Mouse (Mus musculus) ES-E14 (cell line): Measurements from ENCODE around the gene St6galnac3. TPM values are rescaled to one million over a fixed set of nuclear protein-coding genes. Genes with fewer than 3 reads are reported as not detected.

Experiments used
- DNase-seq: peaks from one replicate; pipeline ENCODE4 v3.0.0-alpha.2; 2013; ENCODE audit warnings: low read depth, low spot score
- H3K27ac ChIP-seq: 2 replicates; pipeline ENCODE4 v1.5.1; 2012; ENCODE audit warnings: low read depth, mild to moderate bottlenecking, low read length, moderate library complexity, mixed read lengths; ENCODE audit not compliant: poor library complexity, insufficient read depth, severe bottlenecking
- H3K36me3 ChIP-seq: 2 replicates; pipeline ENCODE4 v1.6.1; 2012; ENCODE audit warnings: mild to moderate bottlenecking, low read length, moderate library complexity, mixed read lengths; ENCODE audit not compliant: control insufficient read depth, poor library complexity, insufficient read depth, severe bottlenecking
- H3K4me1 ChIP-seq, 2 experiments: fragments of 150-350 bp in 1 of 2; sonication (generic) in 1 of 2; 2 replicates each; pipeline ENCODE4 v1.6.1; 2012; ENCODE audit warnings: low read length in 2 of 2, mild to moderate bottlenecking in 1 of 2, mixed read lengths in 1 of 2; ENCODE audit not compliant: control insufficient read depth in 2 of 2, insufficient read depth in 2 of 2, poor library complexity in 1 of 2
- H3K4me3 ChIP-seq, 2 experiments: fragments of 150-350 bp in 1 of 2; sonication (generic) in 1 of 2; 2 replicates each; pipeline ENCODE4 v1.5.1; 2012; ENCODE audit warnings: low read length in 2 of 2, low read depth in 1 of 2, mild to moderate bottlenecking in 1 of 2, mixed read lengths in 1 of 2; ENCODE audit not compliant: insufficient read depth in 1 of 2, poor library complexity in 1 of 2, severe bottlenecking in 1 of 2
- H3K9ac ChIP-seq: 2 replicates; pipeline ENCODE4 v1.6.1; 2012; ENCODE audit warnings: low read depth, mild to moderate bottlenecking, low read length, mixed read lengths; ENCODE audit not compliant: poor library complexity, insufficient read depth, severe bottlenecking
- H3K9me3 ChIP-seq: fragments of 150-350 bp; sonication (generic); 2 replicates; pipeline ENCODE4 v1.6.1; 2012; ENCODE audit warnings: low read depth, mild to moderate bottlenecking, low read length; ENCODE audit not compliant: control insufficient read depth, insufficient read depth
- CHD2 ChIP-seq: IDR thresholded peaks from 2 replicates; pipeline ENCODE4 v1.6.1; 2014; ENCODE audit warnings: mild to moderate bottlenecking, low read depth, low read length, inconsistent platforms
- HCFC1 ChIP-seq: IDR thresholded peaks from 2 replicates; pipeline ENCODE4 v1.6.1; 2012; ENCODE audit warnings: low read length, inconsistent platforms, borderline replicate concordance; ENCODE audit not compliant: insufficient read depth
- MAFK ChIP-seq: IDR thresholded peaks from 2 replicates; pipeline ENCODE4 v1.6.1; 2014; ENCODE audit warnings: mild to moderate bottlenecking, low read depth, low read length, inconsistent platforms; ENCODE audit not compliant: insufficient read depth
- ZC3H11A ChIP-seq: IDR thresholded peaks from 2 replicates; pipeline ENCODE4 v1.6.1; 2012; ENCODE audit warnings: low read depth, mild to moderate bottlenecking, inconsistent platforms, low read length, borderline replicate concordance
- ZNF384 ChIP-seq: IDR thresholded peaks from 2 replicates; pipeline ENCODE4 v1.6.1; 2012; ENCODE audit warnings: low read depth, low read length, inconsistent platforms
- in situ Hi-C, 2 experiments: fragments of 600-800 bp; cut with MboI; formaldehyde crosslinking; loops; one replicate each; pipeline ENCODE4 v1.15.1; 2025; ENCODE audit warnings: low sequenced_read_pairs in 2 of 2, inconsistent platforms in 1 of 2; ENCODE audit not compliant: unreplicated experiment in 2 of 2
- total RNA-seq: library from RNA; depleted of rRNA; stranded (reverse); fragments of 300-350 nt; gene quantifications from 2 replicates; pipeline ENCODE4 v1.2.3, GENCODE M21; 2012

The St6galnac3 gene
- total RNA-seq, 1 experiment: 3.8 TPM

DNA sequence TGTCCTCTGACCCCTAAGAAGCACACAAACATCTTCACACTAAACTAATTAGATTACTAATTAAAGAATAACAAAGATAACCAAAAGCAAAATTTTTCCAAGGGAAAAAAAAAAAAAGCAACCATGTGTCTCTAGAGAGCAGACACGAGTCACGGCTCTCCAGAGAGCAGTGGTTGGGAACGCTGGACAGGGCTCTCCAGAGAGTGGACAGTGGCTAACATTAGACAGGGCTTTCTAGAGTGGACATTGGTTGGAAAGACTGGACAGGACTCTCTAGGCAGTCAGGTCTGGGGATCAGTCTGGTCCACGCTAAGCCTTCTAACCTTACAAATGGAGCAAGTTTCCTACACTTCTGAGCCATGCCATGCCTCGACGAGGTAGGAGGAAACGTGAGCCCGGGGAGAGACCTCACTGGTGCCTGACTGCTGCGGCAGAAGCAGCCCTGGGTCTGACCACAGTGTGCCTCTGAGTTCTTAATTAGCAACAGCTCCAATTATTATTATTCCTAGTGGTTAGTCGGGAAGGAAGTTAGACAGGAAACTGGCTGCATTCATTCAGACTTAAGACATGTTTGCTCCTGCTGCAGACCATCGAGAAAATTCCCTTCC is 32.7 kb downstream of the St6galnac3 start:
- TF ChIP-seq ZNF384: no peak
- TF ChIP-seq HCFC1: no peak
- TF ChIP-seq CHD2: no peak
- TF ChIP-seq MAFK: no peak
- TF ChIP-seq ZC3H11A: no peak
- DNase-seq: no peak
- H3K27ac ChIP-seq: no peak overlapping the region
- no peak overlapping the region for H3K9ac ChIP-seq
- H3K4me3 ChIP-seq: no peak overlapping the region
- no peaks in the 10 kb centered on the region for H3K36me3 ChIP-seq
- H3K4me1 ChIP-seq: peaks cover 0 to 4% of the 10 kb centered on the region in 2 experiments; a peak in 1 of 4 replicates
- H3K9me3 ChIP-seq: no peaks in the 10 kb centered on the region
- in situ Hi-C loops: no loop called here

DNA sequence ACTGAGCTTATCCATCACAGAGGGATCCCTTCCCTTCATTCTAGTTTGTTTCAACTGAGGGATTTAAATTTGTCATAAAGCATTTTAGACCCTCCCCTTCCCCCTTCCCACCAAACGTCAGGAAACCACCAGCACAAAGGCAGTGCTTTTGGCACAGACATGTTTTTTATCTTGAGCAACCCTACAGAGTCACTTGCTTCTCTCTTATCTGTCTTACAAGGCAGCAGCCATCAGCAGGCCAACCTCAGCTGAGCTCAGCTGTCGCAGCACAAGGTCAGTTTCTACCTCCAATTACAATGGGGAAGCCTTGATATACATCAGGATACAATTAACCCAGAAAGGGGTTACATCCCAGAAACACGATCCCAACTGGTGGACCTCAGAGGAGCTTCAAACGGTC is 33.4 kb downstream of the St6galnac3 start:
- TF ChIP-seq CHD2: no peak
- no peak for TF ChIP-seq ZNF384
- no peak for TF ChIP-seq HCFC1
- TF ChIP-seq MAFK: no peak
- TF ChIP-seq ZC3H11A: no peak
- Histone ChIP-seq H3K27ac (no peak overlapping the region), H3K9me3 (no peaks in the 10 kb centered on the region), H3K4me1 (peaks cover 0 to 4% of the 10 kb centered on the region in 2 experiments; a peak in 1 of 4 replicates), H3K9ac (no peak overlapping the region), H3K4me3 (no peak overlapping the region), H3K36me3 (no peaks in the 10 kb centered on the region)
- in situ Hi-C loops: no loop called here
- no peak for DNase-seq

DNA sequence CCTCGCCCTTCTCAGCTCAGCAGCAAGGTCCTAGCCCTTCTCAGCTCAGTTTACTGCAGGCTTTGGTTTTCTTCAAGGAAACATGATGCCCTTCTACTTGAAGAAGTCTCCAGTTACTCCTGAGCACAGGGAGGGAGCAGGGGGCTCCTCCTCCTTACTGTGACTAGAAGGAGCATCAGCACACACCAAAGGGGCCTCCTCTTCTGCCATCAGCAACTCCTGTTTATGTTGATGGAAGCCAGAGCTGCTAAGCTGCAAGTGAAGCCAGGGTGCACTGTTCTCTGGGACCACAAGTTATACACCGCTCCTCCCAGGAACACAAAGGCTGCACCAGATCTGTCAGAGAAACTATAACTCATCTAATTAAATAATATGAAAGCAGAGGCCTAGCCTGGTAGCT is 34.4 kb downstream of the St6galnac3 start:
- H3K4me3 ChIP-seq: no peak overlapping the region
- in situ Hi-C loops: no loop called here
- no peaks in the 10 kb centered on the region for H3K36me3 ChIP-seq
- no peaks in the 10 kb centered on the region for H3K9me3 ChIP-seq
- no peak overlapping the region for H3K9ac ChIP-seq
- no peak overlapping the region for H3K27ac ChIP-seq
- peaks cover 0 to 4% of the 10 kb centered on the region in 2 experiments; a peak in 1 of 4 replicates for H3K4me1 ChIP-seq
- TF ChIP-seq ZNF384: no peak
- no peak for TF ChIP-seq MAFK
- TF ChIP-seq HCFC1: no peak
- no peak for TF ChIP-seq CHD2
- no peak for TF ChIP-seq ZC3H11A
- no peak for DNase-seq

DNA sequence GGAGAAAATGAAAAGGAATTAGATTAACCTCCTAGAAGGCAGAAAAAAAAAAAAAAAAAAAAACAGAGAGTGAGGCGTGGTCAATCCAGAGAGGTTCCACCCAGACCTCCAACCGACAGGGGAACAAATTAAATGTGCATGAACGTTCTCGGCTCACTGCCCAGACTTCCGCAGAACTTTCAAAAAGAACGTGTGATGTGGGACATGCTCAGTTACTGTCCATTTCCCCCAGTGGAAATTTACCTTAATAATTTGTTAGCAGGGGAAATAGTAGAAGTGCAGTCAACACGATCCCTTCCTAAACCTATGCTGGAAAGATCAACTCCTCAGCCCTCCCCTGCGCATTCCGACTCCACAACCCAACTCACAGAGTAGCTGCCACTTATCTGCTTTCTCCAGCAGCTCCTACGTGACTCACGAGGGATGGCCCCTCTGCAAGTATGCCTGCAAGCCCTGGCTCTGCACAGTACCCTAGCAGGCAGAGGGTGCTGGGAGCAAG is 35.1 kb downstream of the St6galnac3 start:
- in situ Hi-C loops: no loop called here
- Histone ChIP-seq H3K9me3 (no peaks in the 10 kb centered on the region), H3K27ac (no peak overlapping the region), H3K9ac (no peak overlapping the region), H3K4me1 (peaks cover 0 to 4% of the 10 kb centered on the region in 2 experiments; a peak in 1 of 4 replicates), H3K36me3 (no peaks in the 10 kb centered on the region), H3K4me3 (no peak overlapping the region)
- no peak for DNase-seq
- TF ChIP-seq MAFK: no peak
- TF ChIP-seq ZC3H11A: no peak
- no peak for TF ChIP-seq HCFC1
- TF ChIP-seq ZNF384: no peak
- TF ChIP-seq CHD2: no peak

DNA sequence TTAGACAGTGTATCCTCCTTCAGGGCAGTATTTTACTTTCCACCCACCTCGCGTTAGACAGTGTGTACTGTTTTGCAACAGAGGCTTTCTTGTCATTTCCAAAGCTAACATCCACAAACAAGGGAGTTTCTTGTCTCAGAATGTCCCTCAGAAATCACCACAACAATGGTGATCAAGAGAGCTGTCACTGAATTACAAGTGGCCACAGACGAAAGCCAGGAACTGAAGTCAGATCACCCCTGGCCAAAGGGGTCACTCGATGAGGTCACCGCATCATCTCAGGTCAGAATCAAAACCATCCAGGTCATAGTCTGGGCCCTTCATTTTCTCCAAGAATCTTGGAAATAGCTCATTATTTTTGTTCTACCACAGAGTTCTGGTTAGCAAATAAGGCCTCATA is 37.1 kb downstream of the St6galnac3 start:
- TF ChIP-seq MAFK (no peak), ZC3H11A (no peak), CHD2 (no peak), HCFC1 (no peak), ZNF384 (no peak)
- Histone ChIP-seq H3K9ac (no peak overlapping the region), H3K36me3 (no peaks in the 10 kb centered on the region), H3K9me3 (no peaks in the 10 kb centered on the region), H3K4me3 (no peak overlapping the region), H3K27ac (no peak overlapping the region), H3K4me1 (peaks cover 0 to 7% of the 10 kb centered on the region in 2 experiments; a peak in 1 of 4 replicates)
- DNase-seq: no peak
- in situ Hi-C loops: no loop called here
